Mouse (Mus musculus) hindbrain, embryonic 12.5 days (tissue): ENCODE results near the gene Prdm16. TPM values are rescaled to one million over a fixed set of nuclear protein-coding genes. Genes with fewer than 3 reads are reported as not detected.

ENCODE experiments used
- ATAC-seq: fragments of 200-750 bp; cut with Nextera tagmentation; 2 replicates; pipeline ENCODE4 v1.8.0; 2017; ENCODE audit warnings: moderate TSS enrichment; ENCODE audit not compliant: low FRiP score
- H3K27ac ChIP-seq: fragments of 300-500 bp; sonication (generic); 2 replicates; pipeline ENCODE4 v1.5.1; 2016; ENCODE audit warnings: mild to moderate bottlenecking
- H3K27me3 ChIP-seq: fragments of 300-500 bp; sonication (generic); 2 replicates; pipeline ENCODE4 v1.6.1; 2016; ENCODE audit warnings: mild to moderate bottlenecking
- H3K36me3 ChIP-seq: fragments of 300-500 bp; sonication (generic); 2 replicates; pipeline ENCODE4 v1.6.1; 2016; ENCODE audit warnings: mild to moderate bottlenecking
- H3K4me1 ChIP-seq: fragments of 300-500 bp; sonication (generic); 2 replicates; pipeline ENCODE4 v1.6.1; 2016
- H3K4me2 ChIP-seq: fragments of 300-500 bp; sonication (generic); replicated peaks from 2 replicates; pipeline ENCODE4 v1.6.1; 2016; ENCODE audit warnings: mild to moderate bottlenecking
- H3K4me3 ChIP-seq: fragments of 300-500 bp; sonication (generic); 2 replicates; pipeline ENCODE4 v1.5.1; 2016; ENCODE audit warnings: mild to moderate bottlenecking
- H3K9ac ChIP-seq: fragments of 300-500 bp; sonication (generic); 2 replicates; pipeline ENCODE4 v1.6.1; 2016; ENCODE audit warnings: mild to moderate bottlenecking, moderate library complexity
- H3K9me3 ChIP-seq: fragments of 300-500 bp; sonication (generic); replicated peaks from 2 replicates; pipeline ENCODE4 v1.6.1; 2016; ENCODE audit warnings: mild to moderate bottlenecking
- whole genome bisulfite sequencing: fragments of 180-500 bp; shearing (Covaris S2); methylation state at CpG from one replicate; pipeline ENCODE4 v1.1.7; 2016; 5-methylcytosine and 5-hydroxymethylcytosine counted together
- polyA plus RNA-seq: library from polyadenylated mRNA; unstranded; fragments of >200 nt; fragmentation: Nextera tagmentation; extraction: Ambion mirVana; gene quantifications from 2 replicates; pipeline ENCODE4 v1.2.1, GENCODE M21; 2016

Gene Prdm16
- polyA plus RNA-seq, 1 experiment from 2014 or later = 26.4 TPM

DNA sequence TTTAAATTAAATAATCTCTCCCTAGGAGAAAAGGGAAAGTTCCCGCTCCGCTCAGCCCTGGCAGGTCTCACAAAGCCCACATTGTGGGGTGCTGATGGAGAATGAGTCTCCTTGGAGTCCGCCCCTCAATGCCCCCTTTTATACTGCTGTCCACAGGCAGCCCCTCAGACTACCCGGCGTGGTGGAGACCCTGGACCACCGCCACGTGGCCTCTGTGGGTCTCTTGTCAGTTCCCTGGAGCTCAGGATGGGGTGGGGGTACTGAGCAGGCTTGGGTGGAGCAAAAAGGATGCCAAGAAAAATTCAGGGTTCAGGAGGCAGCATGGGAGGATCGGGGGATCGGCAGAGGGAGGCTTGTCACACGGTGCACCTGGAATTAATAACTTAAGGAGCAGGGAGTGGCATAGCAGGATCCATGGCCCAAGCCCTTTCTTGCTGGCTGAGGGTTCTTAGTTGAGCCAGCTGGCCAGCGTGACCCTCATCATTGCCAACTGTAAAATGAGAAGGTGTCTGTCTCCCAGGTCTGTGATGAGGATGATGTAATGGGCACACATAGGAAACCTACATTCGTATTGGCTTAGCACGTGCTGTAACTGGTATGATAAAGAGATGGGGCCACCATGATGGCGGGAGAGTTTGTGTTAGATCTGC, 239.9 kb downstream of the Prdm16 start:
- WGBS = 81% methylated on average over 14 of the region's 14 CpGs
- Histone ChIP-seq H3K4me1 (peaks cover 48% of the 10 kb centered on the region), H3K4me3 (no peak overlapping the region), H3K27ac (no peak overlapping the region), H3K9me3 (no peaks in the 10 kb centered on the region), H3K27me3 (peaks cover 10% of the 10 kb centered on the region), H3K4me2 (no peak overlapping the region), H3K36me3 (no peaks in the 10 kb centered on the region), H3K9ac (no peak overlapping the region)
- no peak for ATAC-seq

- Histone ChIP-seq H3K4me2 (no peak overlapping the region), H3K4me3 (no peak overlapping the region), H3K9ac (no peak overlapping the region), H3K27ac (0 out of 2 replicates have a peak overlapping the region, but pooled peaks have one; percentile 23), H3K36me3 (no peaks in the 10 kb centered on the region), H3K27me3 (peaks cover 8% of the 10 kb centered on the region), H3K4me1 (peaks cover 49% of the 10 kb centered on the region), H3K9me3 (no peaks in the 10 kb centered on the region)
- ATAC-seq = no peak
- 43% methylated on average over 7 of the region's 7 CpGs for WGBS
Measured at GRCm38 (mm10) chr4:154394123-154394722, 242.4 kb downstream of the Prdm16 start.

GRCm38 (mm10) chr4:154393196-154394122, 243.2 kb downstream of the Prdm16 start:
- peaks cover 15% of the 10 kb centered on the region for H3K27me3 ChIP-seq
- H3K4me2 ChIP-seq = no peak overlapping the region
- 23% methylated on average over 18 of the region's 18 CpGs for WGBS
- no peaks in the 10 kb centered on the region for H3K9me3 ChIP-seq
- H3K27ac ChIP-seq = 0 out of 2 replicates have a peak overlapping the region, but pooled peaks have one; percentile 23
- no peak for ATAC-seq
- H3K4me1 ChIP-seq = peaks cover 49% of the 10 kb centered on the region
- no peaks in the 10 kb centered on the region for H3K36me3 ChIP-seq
- 0 out of 2 replicates have a peak overlapping the region, but pooled peaks have one; percentile 13 for H3K9ac ChIP-seq
- no peak overlapping the region for H3K4me3 ChIP-seq

DNA sequence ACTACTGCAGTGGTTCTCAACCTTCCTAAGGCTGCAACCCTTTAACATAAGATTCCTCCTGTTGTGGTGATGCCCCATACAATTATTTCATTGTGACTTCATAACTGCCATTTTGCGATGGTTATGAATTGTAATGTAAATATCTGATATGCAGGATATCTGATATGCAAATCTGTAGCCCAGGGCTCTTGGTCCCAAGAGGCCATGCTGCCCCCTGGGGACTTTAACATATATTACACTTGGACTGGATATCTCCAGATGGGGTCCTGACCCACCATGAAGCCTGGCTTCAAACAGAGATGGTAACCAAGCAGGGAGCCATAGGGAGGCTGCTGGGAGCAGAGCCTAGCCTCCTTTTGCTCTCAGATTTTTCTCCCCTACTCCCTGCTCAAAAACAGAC, 244.0 kb downstream of the Prdm16 start:
- 88% methylated on average over 1 of the region's 1 CpGs for WGBS
- Histone ChIP-seq H3K4me3 (no peak overlapping the region), H3K9ac (0 out of 2 replicates have a peak overlapping the region, but pooled peaks have one; percentile 13), H3K27me3 (peaks cover 23% of the 10 kb centered on the region), H3K27ac (0 out of 2 replicates have a peak overlapping the region, but pooled peaks have one; percentile 23), H3K36me3 (no peaks in the 10 kb centered on the region), H3K4me1 (peaks cover 50% of the 10 kb centered on the region), H3K4me2 (no peak overlapping the region), H3K9me3 (no peaks in the 10 kb centered on the region)
- no peak for ATAC-seq

DNA sequence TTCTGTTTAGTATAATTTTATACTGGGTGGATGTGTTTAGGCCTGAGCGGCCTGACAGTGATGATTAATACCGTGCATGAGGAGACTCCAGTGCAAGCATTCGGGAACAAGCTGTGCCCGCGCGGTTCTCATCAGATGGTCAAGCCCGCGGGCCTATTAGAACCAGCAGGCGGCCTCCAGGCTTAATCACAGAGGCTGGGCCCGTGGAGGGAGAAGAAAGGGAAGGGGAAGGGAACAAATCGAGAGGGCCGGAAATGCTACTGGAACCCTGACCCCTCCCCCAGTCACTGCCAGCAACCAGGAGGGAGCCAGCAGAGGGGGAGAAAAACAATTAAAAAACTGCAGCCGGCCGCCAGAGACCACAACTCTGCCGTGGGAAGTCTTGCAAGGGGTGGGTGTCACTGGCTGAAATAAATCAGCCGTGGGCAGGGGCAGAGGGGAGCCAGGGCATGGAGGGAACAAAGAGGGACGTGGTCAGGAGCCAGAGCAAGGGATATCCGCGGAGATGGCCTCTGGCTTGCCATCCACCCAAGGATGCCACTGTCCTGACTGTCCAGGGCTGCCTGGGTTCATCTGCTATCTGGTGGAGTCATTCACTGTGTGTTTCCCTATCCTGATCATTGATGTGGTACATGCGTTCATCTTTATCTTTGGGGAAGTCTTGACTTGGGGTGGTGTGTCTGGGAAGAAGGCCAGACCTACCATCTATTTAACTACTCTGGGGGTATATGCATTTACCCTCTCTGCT, 246.2 kb downstream of the Prdm16 start:
- peaks cover 62% of the 10 kb centered on the region for H3K4me1 ChIP-seq
- peak overlapping the region; percentile 14; the same call in 1 of the 2 replicates for H3K4me2 ChIP-seq
- no peaks in the 10 kb centered on the region for H3K9me3 ChIP-seq
- ATAC-seq = peak; percentile 79
- WGBS = 10% methylated on average over 20 of the region's 20 CpGs
- H3K9ac ChIP-seq = peak overlapping the region; percentile 39
- peak overlapping the region; percentile 79 for H3K27ac ChIP-seq
- no peaks in the 10 kb centered on the region for H3K36me3 ChIP-seq
- H3K4me3 ChIP-seq = no peak overlapping the region
- H3K27me3 ChIP-seq = peaks cover 24% of the 10 kb centered on the region

GRCm38 (mm10) chr4:154389641-154390040, 247.0 kb downstream of the Prdm16 start:
- 81% methylated on average over 2 of the region's 2 CpGs for WGBS
- peaks cover 65% of the 10 kb centered on the region for H3K4me1 ChIP-seq
- no peaks in the 10 kb centered on the region for H3K36me3 ChIP-seq
- no peak for ATAC-seq
- H3K27ac ChIP-seq = peak overlapping the region; percentile 79
- H3K9ac ChIP-seq = no peak overlapping the region
- no peaks in the 10 kb centered on the region for H3K9me3 ChIP-seq
- peaks cover 21% of the 10 kb centered on the region for H3K27me3 ChIP-seq
- H3K4me2 ChIP-seq = no peak overlapping the region
- no peak overlapping the region for H3K4me3 ChIP-seq

DNA sequence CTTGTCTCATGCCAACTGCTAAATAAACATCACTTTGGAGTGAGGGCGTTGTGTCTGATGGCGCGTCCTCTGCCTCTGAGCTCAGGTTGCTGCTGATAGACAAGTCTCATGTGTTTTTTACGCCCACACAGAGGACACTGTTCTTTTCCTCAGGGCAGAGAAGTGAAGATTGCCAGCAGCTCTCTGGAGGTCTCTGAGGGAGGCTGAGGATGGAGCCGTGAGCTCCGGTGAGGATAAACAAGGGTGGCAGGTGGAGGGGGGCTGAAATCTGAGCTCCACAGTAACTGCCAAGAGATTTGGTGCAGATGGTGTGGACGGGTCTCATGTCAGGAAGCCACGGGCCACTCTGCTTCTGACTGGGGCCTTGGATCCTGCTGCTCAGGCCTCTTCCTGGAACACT, 249.9 kb downstream of the Prdm16 start:
- no peak for ATAC-seq

DNA sequence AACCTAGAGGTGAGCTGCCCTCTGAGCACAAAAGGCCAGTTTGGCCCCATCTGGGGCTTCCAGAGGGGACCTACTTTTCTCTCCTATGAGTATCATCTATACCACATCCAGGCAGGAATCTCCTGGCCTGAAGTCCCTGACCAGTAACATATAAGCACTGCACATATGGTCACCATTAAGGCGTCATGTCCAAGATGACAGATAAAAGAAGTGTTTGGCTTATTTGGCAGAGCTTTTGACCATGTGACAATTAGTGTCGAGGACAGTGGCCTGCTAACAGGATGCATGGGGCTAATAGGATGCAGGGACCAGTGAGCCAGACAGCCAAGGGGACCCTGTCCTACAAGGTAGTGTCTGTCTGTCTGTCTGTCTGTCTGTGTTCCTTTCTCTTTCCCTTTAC, 250.8 kb downstream of the Prdm16 start:
- no peak overlapping the region for H3K4me3 ChIP-seq
- peaks cover 25% of the 10 kb centered on the region for H3K27me3 ChIP-seq

More for the DNA sequence above, 249.9 kb downstream of the Prdm16 start:
- no peak overlapping the region for H3K4me2 ChIP-seq
- H3K36me3 ChIP-seq = no peaks in the 10 kb centered on the region
- no peak overlapping the region for H3K9ac ChIP-seq
- peaks cover 25% of the 10 kb centered on the region for H3K27me3 ChIP-seq
- peak overlapping the region; percentile 55 for H3K27ac ChIP-seq
- H3K4me1 ChIP-seq = peaks cover 45% of the 10 kb centered on the region
- H3K9me3 ChIP-seq = no peaks in the 10 kb centered on the region
- no peak overlapping the region for H3K4me3 ChIP-seq
- WGBS = 43% methylated on average over 8 of the region's 8 CpGs

DNA sequence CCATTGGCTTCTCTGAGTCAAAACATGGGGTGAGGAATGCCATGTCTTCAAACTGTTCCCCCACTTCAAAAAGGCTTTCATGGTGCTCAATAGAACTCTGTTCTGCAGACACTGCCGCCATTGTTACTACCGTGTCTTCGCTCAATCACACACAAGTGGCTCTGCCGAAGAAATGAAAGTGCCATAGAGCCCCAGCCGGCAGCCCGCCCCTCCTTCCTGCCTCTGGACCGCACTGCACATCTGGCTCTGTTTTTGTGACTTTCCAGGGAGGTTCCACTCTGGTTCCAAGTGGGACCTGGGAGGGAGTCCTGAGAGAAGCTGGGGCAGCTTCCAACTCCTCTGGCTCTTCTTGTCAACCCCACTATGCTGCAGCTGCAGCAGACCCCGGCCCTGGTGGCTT, 251.5 kb downstream of the Prdm16 start:
- Histone ChIP-seq H3K9me3 (no peaks in the 10 kb centered on the region), H3K4me1 (peaks cover 29% of the 10 kb centered on the region), H3K27me3 (peaks cover 25% of the 10 kb centered on the region), H3K36me3 (no peaks in the 10 kb centered on the region), H3K27ac (peak overlapping the region; percentile 45), H3K9ac (no peak overlapping the region), H3K4me2 (no peak overlapping the region), H3K4me3 (no peak overlapping the region)
- no peak for ATAC-seq
- 49% methylated on average over 8 of the region's 8 CpGs for WGBS

More for the DNA sequence above, 250.8 kb downstream of the Prdm16 start:
- H3K4me2 ChIP-seq = no peak overlapping the region
- H3K27ac ChIP-seq = no peak overlapping the region
- no peaks in the 10 kb centered on the region for H3K9me3 ChIP-seq
- no peak for ATAC-seq
- H3K4me1 ChIP-seq = peaks cover 36% of the 10 kb centered on the region
- no peak overlapping the region for H3K9ac ChIP-seq
- WGBS = 57% methylated on average over 2 of the region's 2 CpGs
- H3K36me3 ChIP-seq = no peaks in the 10 kb centered on the region

- H3K36me3 ChIP-seq = no peaks in the 10 kb centered on the region
- WGBS = 91% methylated on average over 2 of the region's 2 CpGs
- no peak for ATAC-seq
- H3K27ac ChIP-seq = no peak overlapping the region
- H3K9ac ChIP-seq = no peak overlapping the region
- H3K4me1 ChIP-seq = no peaks in the 10 kb centered on the region
- H3K4me3 ChIP-seq = no peak overlapping the region
- no peaks in the 10 kb centered on the region for H3K9me3 ChIP-seq
- H3K27me3 ChIP-seq = peaks cover 13% of the 10 kb centered on the region; the same call in 1 of the 2 replicates
- no peak overlapping the region for H3K4me2 ChIP-seq
Measured at GRCm38 (mm10) chr4:154378876-154379275, 257.8 kb downstream of the Prdm16 start.

DNA sequence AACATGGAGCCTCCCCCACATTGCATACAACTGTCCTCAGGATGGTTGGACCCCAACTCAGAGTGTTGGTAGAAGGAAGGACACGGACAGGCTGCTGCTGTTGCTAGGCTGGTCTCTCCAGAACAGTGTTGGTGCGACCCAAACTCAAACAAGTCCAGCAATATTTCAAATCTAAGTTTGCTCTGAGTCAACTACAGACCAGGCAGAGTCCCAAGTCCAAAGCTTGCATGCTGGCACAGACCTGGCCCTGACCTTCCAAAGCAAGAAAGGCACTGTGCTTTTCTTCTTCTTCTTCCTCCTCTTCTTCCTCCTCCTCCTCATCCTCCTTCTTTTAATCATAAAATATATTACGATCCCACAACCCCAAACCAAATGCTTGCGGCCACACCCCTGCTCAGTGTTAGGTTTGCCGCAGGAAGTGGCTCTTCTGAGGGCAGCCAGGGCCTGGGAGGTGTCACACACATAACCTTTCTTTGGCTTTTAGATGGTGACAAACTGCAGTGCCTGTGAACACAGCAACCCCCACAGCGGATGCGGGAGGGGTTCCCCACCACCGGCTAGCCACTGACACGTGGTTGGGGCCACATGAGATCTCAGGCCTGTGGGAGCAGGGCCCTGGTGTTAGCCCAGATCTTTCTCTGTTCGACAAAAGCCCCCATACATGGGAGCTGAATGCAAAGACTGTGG, 260.6 kb downstream of the Prdm16 start:
- no peak for ATAC-seq
- Histone ChIP-seq H3K9ac (no peak overlapping the region), H3K9me3 (no peaks in the 10 kb centered on the region), H3K4me3 (no peak overlapping the region), H3K4me1 (peaks cover 12% of the 10 kb centered on the region), H3K27ac (no peak overlapping the region), H3K4me2 (no peak overlapping the region), H3K36me3 (no peaks in the 10 kb centered on the region), H3K27me3 (peaks cover 8% of the 10 kb centered on the region; the same call in 1 of the 2 replicates)
- 87% methylated on average over 10 of the region's 10 CpGs for WGBS
